Mouse (Mus musculus): ENCODE results near the gene Olfr951. TPM values are rescaled to one million over a fixed set of nuclear protein-coding genes. Genes with fewer than 3 reads are reported as not detected.

Gene Olfr951
- total RNA-seq (2021) = not detected

DNA sequence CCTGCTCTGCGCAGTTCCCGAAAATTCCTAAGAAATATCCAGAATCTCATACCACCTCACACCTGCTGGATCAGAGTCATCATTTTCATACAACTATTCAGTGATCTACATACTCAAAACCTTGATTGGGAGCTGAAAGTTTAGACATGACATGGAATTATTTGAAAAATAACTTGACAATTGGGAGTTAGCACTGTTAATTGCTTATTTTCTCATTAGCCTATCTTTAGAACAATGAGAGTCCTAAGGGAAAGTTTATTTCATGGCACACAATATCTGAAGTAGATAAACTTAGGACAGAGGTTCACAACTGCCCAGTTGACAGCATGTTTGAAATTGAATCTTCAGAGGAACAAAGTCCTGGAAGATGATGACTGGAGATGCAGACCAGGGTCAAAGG, at the start of gene Olfr951:
Olfr951 (plus strand) TSS at position 301 of the 400 bp plus-strand sequence.
- intact Hi-C loops (cut with DNase I) = no loop called here
- no peak for DNase-seq (ENCODE audit: low spot score)

DNA sequence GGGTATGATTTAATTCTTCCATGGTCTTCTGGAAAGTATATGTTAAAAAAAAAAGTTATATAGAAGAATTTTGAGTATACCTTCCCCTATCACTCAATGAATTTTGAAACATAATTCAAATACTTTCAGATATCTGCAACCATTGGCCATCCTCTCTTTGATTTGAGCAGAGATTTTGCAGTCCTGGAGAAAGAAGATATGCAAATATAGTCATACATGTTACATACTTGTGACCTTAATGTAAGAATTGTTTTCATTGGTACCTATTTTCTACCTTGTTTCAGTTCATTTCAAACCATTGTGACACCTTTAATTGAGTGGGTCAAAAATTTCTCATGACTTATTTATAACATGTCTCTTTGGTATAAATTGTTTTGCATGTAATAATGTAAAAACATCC, 39.8 kb downstream of the Olfr951 start, which contains the start of gene Olfr952:
Olfr952 (minus strand) TSS at position 101 of the 400 bp plus-strand sequence.
- no peak for DNase-seq (ENCODE audit: low spot score)
- intact Hi-C loops (cut with DNase I) = no loop called here

Other genes starting within 250 kb of the Olfr951 start
- not detected for gene Olfr943, start 221.1 kb upstream of the Olfr951 start, total RNA-seq (2021)
- not detected for gene Olfr944, start 185.5 kb upstream of the Olfr951 start, total RNA-seq (2021)
- not detected for gene Olfr1537, start 137.4 kb upstream of the Olfr951 start, total RNA-seq (2021)
- gene Olfr945, start 110.6 kb upstream of the Olfr951 start, total RNA-seq (2021) = not detected
- not detected for gene Olfr948, start 61.4 kb upstream of the Olfr951 start, total RNA-seq (2021)
- gene Olfr952, start 39.7 kb downstream of the Olfr951 start, total RNA-seq (2021) = not detected
- gene Olfr954, start 69.3 kb downstream of the Olfr951 start, total RNA-seq (2021) = not detected
- gene Olfr955, start 84.5 kb downstream of the Olfr951 start, total RNA-seq (2021) = not detected
- gene Olfr44, start 106.6 kb downstream of the Olfr951 start, total RNA-seq (2021) = not detected
- not detected for gene Olfr957, start 128.4 kb downstream of the Olfr951 start, total RNA-seq (2021)
- not detected for gene Olfr958, start 166.6 kb downstream of the Olfr951 start, total RNA-seq (2021)
- gene Olfr959, start 188.2 kb downstream of the Olfr951 start, total RNA-seq (2021) = not detected
- gene AW551984, start 217.0 kb downstream of the Olfr951 start, total RNA-seq (2021) = under 1 TPM; 0.36 to 0.78 TPM
- gene Olfr148, start 223.2 kb downstream of the Olfr951 start, total RNA-seq (2021) = not detected
- not detected for gene Olfr960, start 234.0 kb downstream of the Olfr951 start, total RNA-seq (2021)